Mouse (Mus musculus) thymus, postnatal 10 days (tissue): ENCODE data around the gene Gmeb1.

Experiments used
- DNase-seq, 2 experiments: peaks; one replicate each; pipeline ENCODE4 v3.0.0; 2021; ENCODE audit warnings: low spot score in 2 of 2

Gene Gmeb1

GRCm38 (mm10) chr4:132274156-132274862, 12.9 kb upstream of the Gmeb1 start, which contains the start of gene Taf12:
TSS of gene Taf12 (plus strand) at chr4:132274375.
- peak; percentile 84 to 91 for DNase-seq

GRCm38 (mm10) chr4:132273166-132273565, 11.8 kb upstream of the Gmeb1 start:
- no peak for DNase-seq

- peak; percentile 81 to 86 for DNase-seq
Observed at GRCm38 (mm10) chr4:132269740-132270560, 8.5 kb upstream of the Gmeb1 start.

GRCm38 (mm10) chr4:132268871-132269739, 7.7 kb upstream of the Gmeb1 start:
- peak in 1 of 2 experiments; percentile 19 for DNase-seq

DNA sequence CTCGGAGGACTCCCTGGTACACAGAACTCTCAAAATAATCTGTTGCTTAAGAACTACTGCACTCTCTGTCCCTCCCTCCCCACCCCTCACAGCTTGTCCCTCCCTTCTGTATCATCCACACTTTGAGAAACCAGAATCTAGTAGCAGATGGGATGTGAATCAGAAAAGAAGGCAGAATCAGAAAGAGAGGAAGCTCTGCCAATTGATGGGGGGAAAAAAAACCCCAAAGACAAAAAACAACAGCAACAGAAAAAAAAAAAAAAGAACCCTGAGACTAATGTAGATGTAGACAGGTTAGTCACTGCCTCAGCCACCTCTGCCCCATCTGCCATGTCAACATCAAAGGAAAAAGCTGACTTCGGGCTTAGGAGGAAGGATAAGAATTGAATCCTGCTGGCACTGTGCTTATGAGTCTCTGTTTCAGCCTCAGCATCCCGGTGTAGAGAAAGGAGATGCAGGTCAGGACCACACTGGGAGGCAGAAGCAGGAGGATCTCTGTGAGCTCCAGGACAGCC, 5.5 kb upstream of the Gmeb1 start:
- DNase-seq: no peak

GRCm38 (mm10) chr4:132263313-132263712, 1.9 kb upstream of the Gmeb1 start:
- DNase-seq: no peak

DNA sequence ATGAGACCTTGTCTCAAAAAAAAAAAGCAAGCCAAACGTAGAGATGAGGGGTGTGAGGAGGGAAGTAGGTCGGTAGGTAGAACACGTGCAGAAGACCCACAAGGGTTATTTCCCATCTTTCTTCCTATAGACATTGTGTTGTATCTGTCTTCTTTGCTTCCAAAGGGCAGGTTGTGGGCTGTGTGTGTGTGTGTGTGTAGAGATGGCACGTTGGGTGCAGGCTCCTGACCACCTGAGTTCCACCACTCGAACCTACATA, 885 bp upstream of the Gmeb1 start:
- DNase-seq: no peak

GRCm38 (mm10) chr4:132260404-132261379, 710 bp downstream of the Gmeb1 start:
- peak; percentile 39 to 44 for DNase-seq

GRCm38 (mm10) chr4:132259248-132259647, 2.2 kb downstream of the Gmeb1 start:
- DNase-seq: no peak

DNA sequence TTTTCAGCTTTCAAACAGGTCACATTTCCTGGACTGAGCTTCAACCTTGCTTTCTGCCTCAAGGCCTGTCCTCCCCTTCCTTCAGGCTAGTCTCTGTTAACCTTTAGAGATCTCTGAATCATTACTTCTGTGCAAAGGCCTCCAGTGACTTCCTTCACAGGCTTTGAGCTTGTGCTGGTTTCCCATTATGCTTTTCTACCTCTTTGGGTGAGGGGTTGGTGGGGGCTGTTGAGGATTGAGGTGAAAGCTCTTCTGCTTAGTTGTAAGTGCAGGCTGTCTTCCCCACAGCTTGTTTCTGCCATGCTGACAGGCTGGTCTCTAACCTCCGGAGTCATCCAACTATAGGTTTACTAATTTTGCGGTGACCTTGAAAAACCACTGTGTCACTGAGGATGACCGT, 5.0 kb downstream of the Gmeb1 start:
- no peak for DNase-seq

GRCm38 (mm10) chr4:132254986-132255385, 6.4 kb downstream of the Gmeb1 start:
- DNase-seq: no peak

- DNase-seq: no peak
Observed at GRCm38 (mm10) chr4:132253622-132254021, 7.8 kb downstream of the Gmeb1 start.

- DNase-seq: no peak
Observed at GRCm38 (mm10) chr4:132253128-132253527, 8.3 kb downstream of the Gmeb1 start.

DNA sequence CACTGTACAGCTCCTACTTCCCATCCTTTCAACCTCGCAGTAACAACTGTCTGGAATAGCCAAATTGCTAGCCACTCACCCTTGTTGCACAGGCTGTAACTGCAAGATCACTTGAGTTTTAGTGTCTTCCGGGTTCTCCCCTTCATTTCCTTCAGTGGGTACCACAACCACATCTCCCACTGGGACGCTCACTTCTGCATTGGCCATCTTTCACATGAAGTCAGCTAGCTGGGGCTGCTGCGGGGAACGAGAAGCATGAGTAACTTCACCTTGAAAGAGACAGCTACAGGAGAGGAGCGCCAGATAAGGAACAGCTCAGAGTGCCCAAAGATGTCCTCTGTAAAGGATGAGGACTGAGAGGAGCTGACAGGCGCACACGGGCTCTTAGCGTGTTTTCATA, 9.8 kb downstream of the Gmeb1 start:
- DNase-seq: no peak

- DNase-seq: no peak
Observed at GRCm38 (mm10) chr4:132247451-132247997, 13.9 kb downstream of the Gmeb1 start.

- peak in 1 of 2 experiments; percentile 8 for DNase-seq
Observed at GRCm38 (mm10) chr4:132245643-132246042, 15.8 kb downstream of the Gmeb1 start.

DNA sequence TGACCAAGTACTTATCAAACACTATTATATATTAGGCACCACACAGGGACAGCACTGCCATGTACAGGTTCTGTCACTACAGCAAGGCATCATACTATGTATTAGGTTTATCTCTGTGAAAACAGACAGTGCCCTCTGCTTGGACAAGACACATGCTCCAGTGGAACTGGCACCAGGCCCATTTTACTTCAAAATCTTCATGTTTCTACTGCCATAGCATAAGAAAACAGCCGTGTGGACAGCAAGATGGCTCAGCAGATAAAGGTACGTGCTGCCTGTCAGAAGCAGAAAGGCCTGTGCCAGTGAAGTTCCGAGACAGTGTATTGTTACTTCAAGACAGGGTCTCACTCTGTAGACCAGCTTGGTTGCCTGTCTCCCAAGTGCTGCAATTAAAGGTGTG, 20.2 kb downstream of the Gmeb1 start:
- DNase-seq: no peak

GRCm38 (mm10) chr4:132240367-132240766, 21.0 kb downstream of the Gmeb1 start:
- no peak for DNase-seq

GRCm38 (mm10) chr4:132238356-132238755, 23.0 kb downstream of the Gmeb1 start:
- no peak for DNase-seq

- no peak for DNase-seq
Observed at GRCm38 (mm10) chr4:132234710-132235109, 26.7 kb downstream of the Gmeb1 start.

- DNase-seq: no peak
Observed at GRCm38 (mm10) chr4:132230422-132230821, 31.0 kb downstream of the Gmeb1 start.
